Mouse (Mus musculus) urinary bladder, postnatal 10 days (tissue): ENCODE measurements around the gene Rapgef5.

Source experiments
- DNase-seq: peaks from one replicate; pipeline ENCODE4 v3.0.0; 2022; ENCODE audit warnings: low spot score

The Rapgef5 gene

DNA sequence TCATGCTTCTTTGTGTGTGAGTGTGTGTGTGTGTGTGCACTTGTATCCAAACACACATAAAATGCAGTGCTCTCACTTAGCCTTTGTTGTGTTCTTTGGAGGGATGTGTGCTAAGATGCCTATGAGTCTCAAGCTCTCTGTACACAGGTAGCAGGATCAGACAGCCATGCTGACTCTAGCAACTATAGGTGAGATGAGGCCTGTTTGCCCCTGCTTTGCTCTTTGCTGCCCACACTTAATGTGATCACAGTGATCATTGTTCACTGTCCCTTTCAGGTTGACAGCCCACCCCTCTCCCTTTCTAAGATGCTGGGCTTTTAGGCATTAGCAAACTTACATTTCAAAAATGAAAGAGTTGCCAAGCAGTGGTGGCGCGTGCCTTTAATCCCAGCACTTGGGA is 158.2 kb downstream of the Rapgef5 start:
- no peak for DNase-seq

DNA sequence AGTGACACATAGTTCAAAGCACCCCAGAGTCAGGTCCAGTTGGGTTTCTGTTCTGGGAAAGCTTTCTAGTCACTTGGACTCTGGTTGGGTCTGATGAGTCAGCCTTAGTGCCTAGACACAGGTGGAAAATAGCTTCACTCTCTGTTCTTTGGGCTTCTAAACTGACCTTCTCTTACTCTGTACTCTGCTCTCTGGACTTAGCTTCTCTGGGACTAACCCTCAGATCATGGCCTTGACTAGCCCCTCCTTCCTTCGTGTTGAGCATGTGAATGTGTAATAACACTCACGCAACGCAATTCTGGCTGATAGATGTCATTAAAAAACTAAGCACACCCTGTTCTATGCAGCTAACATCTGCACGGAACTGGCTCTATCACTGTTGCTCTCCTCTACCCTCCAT is 160.0 kb downstream of the Rapgef5 start:
- DNase-seq = no peak

DNA sequence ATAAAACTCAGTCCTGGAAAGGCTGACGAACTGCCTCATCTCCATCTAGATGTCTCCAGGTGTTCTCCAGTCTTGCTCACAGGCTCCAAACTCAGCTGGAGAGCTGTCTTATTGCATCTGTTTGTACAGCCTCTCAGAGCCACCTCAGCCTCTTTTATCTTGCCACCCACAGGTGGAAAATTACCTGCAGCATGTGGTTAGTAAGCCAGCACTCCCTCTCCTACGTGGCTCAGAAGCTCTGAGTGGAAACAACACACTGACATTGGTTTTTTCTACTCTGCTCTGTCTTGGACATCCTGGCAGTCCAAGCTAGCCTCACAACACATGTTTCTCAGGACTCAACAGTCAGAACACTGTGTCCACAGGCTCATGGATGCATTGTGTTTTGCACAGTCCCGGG is 162.6 kb downstream of the Rapgef5 start:
- DNase-seq = no peak

DNA sequence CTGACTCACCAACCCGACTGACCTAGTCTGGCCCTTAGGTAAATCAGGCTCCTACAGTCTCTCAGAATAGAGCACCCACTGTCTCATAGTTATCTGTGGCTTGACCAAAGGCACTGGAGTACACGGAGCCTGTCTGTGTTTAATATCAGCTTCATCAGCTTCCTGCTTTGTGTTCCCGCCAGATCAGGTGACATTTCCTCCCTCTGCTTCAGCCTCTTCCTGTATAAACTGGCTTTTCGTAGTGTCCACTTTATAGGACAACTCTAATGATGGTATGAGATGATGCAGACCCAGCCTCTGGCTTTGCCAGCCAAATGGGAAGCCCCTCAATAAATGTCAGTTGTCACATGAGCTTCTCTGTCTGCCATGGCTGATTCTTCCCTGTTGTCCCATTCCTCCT is 163.5 kb downstream of the Rapgef5 start:
- DNase-seq = no peak

DNA sequence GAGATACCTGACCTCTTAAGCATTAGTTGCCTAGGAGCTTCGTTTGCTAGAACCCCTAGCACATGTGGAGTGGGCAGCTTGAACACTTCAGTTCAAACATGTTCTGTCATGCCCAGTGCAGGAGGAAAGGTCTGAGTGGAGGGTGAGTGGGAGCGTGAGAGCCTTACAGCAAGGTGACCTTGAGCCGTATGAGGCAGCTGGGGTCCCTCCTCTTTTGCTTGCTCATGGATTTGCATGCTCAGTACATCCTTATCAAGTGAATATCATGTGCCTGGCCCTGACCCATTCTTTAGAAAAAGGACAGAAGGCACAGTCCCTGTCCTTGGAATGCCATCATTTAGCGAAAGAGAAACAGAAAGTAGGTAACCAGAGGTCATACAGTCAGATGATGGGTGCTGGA is 165.0 kb downstream of the Rapgef5 start:
- no peak for DNase-seq

DNA sequence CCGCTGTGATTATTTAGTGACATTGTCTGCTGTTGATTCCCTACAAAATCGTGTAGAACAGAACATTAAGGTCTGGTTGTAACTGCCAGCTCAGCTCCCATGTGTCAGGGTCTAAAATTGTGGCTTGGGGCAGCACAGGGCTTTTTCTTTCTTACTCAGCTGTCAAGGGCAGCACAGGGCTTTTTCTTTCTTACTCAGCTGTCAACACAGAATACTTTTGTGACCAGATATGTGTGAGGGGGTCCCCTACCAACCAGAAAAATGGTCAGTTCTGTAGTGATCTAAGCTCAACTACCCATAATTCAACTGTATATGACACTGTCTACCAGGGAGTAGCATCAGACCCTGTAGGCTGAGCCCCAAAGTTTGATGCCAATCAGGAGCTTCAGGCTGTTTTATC is 167.1 kb downstream of the Rapgef5 start:
- no peak for DNase-seq

DNA sequence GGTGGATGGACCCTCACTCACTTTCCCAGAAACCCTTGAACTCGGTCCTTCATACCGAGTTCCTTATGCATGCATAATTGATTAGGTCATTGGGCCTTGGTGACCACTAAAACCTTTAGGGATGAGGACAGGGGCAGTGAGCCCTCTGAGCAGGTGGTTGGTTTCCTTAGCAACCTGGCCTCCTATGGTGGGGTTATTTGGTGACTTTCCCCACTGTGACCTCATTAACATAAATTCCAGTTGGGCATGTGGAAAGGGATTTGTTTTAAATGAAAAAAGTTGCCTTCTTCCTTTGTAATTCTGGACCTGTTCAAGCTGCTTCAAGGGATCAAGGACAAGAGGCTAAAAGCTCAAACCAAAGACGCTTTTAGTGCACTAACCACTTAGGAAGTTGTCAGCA is 167.7 kb downstream of the Rapgef5 start:
- DNase-seq = no peak

DNA sequence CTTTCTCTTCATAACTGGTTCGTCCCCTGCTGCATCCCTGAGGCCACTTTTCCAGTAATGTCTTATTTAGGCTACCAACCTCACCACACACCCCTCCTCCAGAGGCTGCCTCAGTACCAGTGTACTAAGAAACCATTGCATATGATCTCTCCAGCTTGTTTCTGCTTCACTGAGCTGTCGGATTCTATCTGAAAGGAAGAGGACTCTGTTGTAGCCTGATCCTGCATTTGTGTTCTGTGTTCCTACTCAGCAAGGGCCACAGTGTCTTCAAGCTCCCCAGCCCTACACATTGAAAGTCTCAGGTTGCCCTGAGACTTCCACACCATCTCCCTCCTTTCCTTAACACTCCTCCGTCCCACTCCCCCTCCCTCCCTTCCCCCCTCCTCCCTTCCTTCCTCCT is 168.5 kb downstream of the Rapgef5 start:
- DNase-seq = no peak

DNA sequence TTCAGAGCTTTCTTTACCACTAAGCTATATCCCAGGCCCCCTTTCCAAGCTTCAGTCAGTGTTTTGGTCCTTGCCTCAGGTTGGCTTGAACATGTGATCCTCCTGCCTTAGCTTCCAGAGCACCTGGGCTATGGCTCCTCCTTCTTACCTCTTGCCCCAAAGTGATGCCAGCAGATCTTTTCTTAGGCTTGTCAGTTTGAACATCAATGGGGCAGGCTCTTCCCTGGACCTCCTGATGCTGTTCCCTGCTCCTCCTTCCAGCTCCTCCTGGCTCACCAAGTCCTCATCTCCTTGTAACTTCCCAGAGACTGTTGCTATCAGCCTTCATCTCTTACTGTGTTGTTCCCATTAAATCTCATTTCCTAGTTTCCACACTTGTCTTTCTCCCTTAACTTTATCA is 169.1 kb downstream of the Rapgef5 start:
- DNase-seq = no peak

DNA sequence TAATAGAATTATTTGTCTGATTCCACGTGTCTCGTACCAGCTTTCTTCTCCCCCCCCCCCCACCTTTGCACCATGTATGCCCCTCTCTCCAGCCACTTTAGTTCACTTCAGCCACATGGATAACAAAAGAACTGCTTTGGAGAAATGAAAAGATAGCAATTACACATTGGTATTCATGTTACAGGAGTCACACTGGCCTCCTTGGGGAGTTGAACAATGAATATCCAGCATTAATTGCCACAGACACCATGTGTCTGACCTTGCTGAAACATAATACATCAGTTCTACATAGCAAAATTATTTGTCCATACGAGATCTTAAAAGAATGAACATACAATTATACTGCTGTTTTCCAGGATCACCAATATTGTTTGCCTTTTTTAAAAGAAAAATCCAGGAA is 170.5 kb downstream of the Rapgef5 start:
- DNase-seq = no peak

DNA sequence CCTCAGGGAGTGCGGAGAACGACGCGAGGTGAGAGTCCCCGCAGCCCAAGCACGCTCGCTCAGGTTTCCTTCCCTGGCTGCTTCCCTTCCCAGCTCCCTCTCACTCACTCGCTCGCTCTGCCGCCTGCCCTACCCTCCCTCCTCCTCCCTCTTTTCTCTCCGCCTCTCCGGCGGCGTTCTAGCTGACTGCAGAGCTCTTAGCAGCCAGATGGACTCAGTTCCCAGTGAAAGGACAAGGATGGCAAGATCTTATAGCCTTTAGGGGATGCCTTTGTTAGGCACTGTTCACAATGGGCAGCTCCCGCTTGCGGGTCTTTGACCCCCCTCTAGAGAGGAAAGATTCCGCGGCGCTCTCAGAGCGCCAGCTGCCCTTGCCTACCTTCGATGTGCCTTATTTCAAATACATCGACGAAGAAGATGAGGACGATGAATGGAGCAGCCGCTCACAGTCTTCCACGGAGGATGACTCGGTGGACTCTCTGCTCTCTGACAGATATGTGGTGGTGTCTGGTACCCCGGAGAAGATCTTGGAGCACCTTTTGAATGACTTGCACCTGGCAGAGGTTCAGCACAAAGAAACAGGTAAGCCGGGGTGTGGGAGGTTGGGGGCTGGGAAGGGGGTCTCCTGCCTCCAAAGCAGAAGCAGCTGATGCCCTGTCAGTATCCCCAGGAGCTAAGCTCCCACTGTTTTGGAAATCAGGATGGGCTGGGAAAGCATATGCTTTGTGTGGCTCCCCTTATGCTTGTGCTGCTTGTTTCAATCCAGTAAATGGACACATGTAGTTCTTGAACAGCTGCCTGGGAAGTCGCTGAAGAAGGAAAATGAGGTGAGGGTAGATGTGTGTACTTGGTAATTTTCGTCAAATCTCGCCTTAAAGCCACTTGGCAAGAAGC is 172.6 kb downstream of the Rapgef5 start:
- DNase-seq = no peak

DNA sequence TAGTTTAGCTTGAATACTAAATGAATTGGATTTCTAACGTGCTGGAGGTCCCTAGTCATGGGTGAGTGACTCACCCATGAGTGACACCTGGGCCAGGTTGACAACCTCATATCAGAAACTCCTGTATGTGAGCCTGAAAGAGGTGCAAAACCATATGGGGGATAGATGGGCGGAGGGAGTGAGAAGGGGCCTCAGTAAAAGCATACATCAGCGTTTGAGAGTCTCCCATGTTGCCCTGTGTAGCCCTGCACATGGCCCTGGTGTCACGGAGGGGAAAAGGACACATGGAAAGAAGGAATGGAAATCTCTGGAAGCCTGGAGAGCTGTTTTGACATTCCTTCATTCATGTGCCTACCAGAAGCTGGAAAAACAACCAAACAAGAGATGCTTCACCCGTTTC is 175.1 kb downstream of the Rapgef5 start:
- DNase-seq = no peak

DNA sequence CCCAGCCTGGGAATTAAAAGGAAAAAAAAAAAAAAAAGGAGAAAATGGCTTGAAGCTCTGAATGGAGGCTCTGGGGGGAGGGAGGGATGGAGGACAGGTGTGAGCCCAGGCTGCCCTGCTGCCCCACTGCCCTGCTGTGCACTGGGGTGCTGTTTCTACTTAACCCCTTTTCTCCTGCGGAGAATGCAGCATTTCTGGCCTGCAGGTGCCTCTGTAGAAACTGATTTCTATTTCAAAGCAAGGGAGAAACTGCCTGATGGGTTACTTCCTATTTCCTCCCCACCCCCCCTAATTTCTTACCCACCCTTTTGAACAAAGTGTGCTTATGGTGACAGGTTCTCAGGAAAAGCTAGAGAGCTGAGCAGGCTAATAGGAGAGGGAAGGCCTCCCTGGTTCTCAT is 176.5 kb downstream of the Rapgef5 start:
- no peak for DNase-seq

DNA sequence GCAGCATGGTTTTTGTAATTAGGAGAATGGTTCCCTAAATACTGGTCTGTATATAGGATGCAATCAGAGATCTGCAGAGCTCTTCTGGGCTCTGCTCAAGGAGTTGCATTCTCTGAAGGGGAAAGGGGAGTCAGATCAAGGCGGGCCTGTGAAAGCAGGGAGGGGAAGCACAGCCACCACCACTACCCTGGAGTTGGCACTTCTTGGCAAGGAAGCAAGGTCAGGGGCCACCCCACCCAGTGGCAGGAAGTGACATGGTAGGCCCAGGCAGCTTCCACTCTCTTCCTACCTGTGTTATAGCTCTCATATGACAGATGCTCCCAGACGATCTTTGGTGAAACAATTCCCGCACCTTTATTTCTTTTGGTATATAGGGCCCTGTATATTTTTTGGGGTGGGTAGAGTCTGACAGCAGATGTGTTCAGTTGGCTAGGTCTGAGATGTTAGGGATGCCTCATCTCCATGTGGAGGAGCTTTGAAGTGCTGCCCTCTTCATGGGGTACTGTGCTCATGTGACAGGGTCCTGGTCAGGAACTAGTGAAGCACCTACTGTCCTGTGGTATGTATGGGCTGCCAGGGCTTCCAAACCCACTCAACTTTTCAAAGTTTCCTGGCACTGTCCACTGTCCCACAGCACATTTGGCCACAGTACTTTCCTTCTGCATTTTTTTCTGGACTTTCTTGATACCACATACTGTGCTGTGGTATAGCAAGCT is 183.8 kb downstream of the Rapgef5 start:
- DNase-seq = no peak

DNA sequence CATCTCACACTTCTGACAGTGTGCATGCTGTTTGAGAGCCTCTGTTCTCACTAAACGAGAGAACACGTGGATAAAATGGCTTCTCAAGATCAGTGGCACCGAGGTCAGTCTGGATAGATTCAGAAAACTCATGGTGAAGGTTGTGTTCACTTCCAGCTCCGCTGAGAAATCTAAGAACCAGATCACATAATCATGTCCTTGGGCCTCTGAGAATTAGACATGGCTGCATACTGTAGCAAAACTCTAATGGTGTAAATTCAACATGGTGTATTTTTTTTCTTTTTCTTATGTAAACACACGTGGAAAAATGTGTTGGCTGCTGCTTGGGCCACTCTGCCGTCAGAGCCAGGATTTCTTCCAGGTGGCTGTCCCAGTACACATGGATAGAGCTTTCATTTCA is 184.6 kb downstream of the Rapgef5 start:
- no peak for DNase-seq

DNA sequence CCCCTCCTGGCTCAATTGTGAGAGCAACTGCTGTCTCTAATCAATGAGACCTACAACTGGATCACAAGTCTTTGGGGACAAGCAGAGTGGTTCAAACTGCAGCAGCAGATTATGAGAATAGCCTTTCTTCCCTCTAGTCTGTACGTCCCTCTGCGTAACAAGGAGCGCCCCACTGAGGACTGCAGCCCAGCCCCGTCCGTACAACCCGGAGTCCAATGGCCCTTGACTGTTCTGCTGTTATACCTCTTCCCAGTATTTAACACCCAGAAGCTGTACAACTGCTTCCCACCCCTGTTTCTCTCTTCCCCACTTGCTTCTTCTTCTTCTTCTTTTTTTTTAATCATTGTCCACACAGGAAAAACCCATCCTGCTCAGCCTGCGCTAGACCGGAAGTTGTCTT is 186.0 kb downstream of the Rapgef5 start:
- DNase-seq = no peak

DNA sequence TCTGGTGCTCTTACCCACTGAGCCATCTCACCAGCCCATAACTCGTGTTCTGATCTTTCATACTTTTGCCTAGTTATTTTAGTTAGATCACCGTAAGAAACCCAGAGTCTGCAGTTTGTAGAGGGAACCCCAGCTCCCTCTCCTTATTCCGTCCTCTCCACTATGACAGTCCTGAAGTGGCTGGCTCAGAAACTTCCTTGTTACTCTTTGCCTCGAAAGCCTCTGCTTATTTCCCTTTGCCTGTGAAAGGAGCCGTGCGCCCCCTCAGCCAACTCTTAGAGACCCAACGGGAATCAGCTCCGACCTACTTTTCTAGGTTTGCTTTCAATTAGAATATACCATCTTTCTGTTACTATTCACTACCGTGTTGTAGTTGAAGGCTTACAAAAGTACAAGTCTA is 186.6 kb downstream of the Rapgef5 start:
- no peak for DNase-seq

DNA sequence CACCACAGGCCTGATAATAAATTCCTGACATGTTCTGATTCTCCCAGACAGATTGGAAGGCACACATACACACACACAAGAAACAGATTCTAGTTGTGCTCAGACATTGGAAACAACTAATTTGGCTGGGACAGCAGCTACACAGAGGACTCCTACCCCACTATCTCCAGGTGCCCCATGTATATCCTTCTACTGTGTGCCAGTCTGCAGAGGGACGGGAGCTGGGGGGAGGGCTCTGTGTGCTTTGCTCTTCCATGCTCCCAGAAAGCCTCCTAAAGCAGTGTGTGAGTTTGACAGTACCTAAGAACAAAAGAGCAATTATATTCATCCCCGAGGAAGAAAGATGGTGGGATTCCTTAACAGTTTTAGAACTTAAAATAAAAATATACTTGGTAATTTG is 187.1 kb downstream of the Rapgef5 start:
- DNase-seq = no peak

DNA sequence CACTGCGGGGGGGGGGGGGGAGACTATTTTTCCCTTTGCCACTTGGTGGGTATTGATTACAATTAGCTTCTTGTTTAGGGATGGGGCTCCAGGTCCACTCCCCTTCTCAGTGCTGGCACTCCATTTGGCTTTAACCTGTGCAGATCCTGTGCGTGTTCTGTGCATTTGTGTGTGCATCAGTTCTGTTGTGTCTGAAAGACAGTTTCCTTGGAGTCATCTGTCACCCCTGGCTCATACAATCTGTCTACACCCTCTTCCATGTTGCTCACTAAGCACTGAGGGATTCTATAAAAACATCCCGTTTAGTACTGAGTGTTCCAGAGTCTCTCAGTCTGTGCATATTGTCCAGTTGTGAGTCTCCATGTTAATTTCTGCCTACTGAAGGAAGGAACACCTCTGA is 189.0 kb downstream of the Rapgef5 start:
- DNase-seq = no peak

DNA sequence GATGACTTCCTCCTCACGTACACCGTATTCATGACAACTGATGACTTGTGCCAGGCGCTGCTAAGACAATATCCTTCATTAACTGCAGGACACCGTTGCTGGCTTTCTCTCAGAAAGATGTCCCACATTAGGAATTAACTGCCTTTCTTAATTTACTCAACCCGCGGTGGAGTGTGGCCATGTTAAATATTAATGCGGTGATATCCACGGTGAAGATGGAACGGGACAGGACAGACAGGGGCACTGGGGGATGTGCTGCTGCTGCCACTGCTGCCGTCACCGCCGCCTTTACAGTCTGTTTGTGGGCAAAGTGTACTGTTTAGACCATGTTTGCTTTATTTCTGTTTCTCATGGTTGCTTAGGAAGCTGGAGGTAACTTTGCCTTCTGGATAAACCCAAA is 193.0 kb downstream of the Rapgef5 start:
- DNase-seq = no peak

DNA sequence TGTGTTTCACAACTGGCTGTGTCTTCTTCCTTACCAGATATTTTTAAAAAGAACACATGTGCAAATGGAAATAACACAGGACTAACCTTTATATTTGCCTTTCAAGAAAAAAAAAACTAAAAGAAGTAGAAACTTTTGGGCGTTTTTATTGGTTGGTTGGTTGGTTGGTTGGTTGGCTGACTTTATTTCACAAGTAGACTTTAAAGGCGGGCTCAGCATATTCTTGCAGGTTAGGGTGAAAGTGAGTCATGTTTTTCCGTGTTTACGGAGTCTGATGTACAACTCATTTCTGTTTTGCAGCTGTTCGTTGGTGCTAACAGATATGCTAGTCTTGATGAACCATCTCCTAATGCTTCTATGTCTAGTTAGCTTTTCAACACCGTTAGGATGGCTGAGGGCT is 196.2 kb downstream of the Rapgef5 start:
- DNase-seq = no peak

DNA sequence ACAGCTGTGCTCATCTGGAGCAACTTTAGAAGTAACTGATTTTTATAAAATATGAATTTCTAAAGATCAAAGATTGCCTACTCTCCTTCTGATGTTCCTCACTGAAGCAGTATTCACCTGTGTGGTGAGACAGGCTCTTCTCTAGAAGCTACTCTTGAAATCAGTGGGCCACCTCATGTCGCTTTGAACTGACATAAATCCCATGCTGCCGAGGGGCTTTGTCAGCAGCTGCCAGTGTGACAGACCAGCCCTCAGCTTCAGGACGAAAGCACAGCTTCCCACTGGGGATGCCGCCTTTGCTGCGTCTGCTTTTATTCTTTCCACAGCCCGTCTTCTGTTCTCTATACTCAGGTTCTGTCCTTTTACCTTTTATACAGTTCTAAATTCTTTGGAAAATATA is 197.3 kb downstream of the Rapgef5 start:
- DNase-seq = no peak
